Mouse (Mus musculus) heart, postnatal 0 days (tissue): Measurements from ENCODE around the gene Gm12216.

Experiments
- CTCF ChIP-seq: IDR thresholded peaks from 2 replicates; pipeline ENCODE4 v1.5.1; 2016; ENCODE audit warnings: antibody characterized with exemption, control low read depth, low read depth
- EP300 ChIP-seq: IDR thresholded peaks from 2 replicates; pipeline ENCODE4 v1.6.1; 2016; ENCODE audit warnings: antibody characterized with exemption, low read depth

DNA sequence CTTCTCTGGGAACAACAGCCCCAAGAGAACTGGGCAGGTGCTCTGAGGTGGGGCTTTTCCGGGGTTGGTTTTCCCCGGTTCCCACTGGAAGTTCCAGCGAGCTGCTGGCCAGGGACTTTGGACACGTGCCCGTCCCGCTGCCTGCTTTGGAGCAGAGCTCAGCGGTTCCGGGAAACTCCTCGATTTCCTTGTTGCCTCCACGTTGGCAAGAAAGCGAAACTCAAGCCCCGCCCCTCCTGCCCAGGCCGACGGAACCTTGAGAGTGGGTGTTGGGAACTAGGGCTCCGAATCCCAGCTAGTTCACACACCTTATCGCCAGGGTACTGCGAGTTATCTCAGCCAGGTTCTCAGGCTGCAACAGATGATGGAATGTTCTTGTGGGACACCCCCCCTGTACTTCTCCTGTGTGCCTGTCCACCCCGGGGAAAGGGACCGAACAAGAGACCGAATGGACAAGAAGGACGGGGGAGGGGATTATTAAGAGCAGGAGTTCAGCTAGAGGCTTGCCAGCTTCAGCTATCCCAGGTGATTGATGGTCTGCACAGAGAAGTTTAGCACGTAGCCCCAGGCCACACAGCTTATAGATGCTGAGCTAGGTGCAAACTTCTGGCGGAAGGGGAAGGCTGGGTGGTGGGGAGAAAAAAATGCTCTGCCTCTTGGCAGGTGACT, 96.1 kb downstream of the Gm12216 start:
- TF ChIP-seq EP300 (no peak; the same call in 1 of the 2 replicates), CTCF (no peak)
